Mouse (Mus musculus) lung, postnatal 0 days (tissue): ENCODE measurements around the gene St6galnac3. TPM values are rescaled to one million over a fixed set of nuclear protein-coding genes. Genes with fewer than 3 reads are reported as not detected.

ENCODE experiments used
- ATAC-seq: fragments of 200-750 bp; cut with Nextera tagmentation; 2 replicates; pipeline ENCODE4 v1.8.0; 2017; ENCODE audit warnings: moderate library complexity
- DNase-seq: peaks from one replicate; pipeline ENCODE4 v3.0.0-alpha.2; 2016; ENCODE audit warnings: low spot score
- H3K27ac ChIP-seq: fragments of 300-500 bp; sonication (generic); 2 replicates; pipeline ENCODE4 v1.5.1; 2014; ENCODE audit warnings: antibody characterized with exemption, mild to moderate bottlenecking, low read length, mixed read lengths
- H3K27me3 ChIP-seq: fragments of 300-500 bp; sonication (generic); replicated peaks from 2 replicates; pipeline ENCODE4 v1.6.1; 2014; ENCODE audit warnings: low read length, mixed read lengths; ENCODE audit not compliant: insufficient read depth
- H3K36me3 ChIP-seq: fragments of 300-500 bp; sonication (generic); 2 replicates; pipeline ENCODE4 v1.6.1; 2014; ENCODE audit warnings: low read length, mixed read lengths; ENCODE audit not compliant: insufficient read depth
- H3K4me1 ChIP-seq: fragments of 300-500 bp; sonication (generic); 2 replicates; pipeline ENCODE4 v1.6.1; 2014; ENCODE audit warnings: antibody characterized with exemption, low read depth, low read length, mixed read lengths; ENCODE audit not compliant: insufficient read depth
- H3K4me2 ChIP-seq: fragments of 300-500 bp; sonication (generic); replicated peaks from 2 replicates; pipeline ENCODE4 v1.6.1; 2014; ENCODE audit warnings: low read depth, mild to moderate bottlenecking, low read length, moderate library complexity, mixed read lengths
- H3K4me3 ChIP-seq: fragments of 300-500 bp; sonication (generic); 2 replicates; pipeline ENCODE4 v1.5.1; 2014; ENCODE audit warnings: low read depth, low read length
- H3K9ac ChIP-seq: fragments of 300-500 bp; sonication (generic); replicated peaks from 2 replicates; pipeline ENCODE4 v1.6.1; 2014; ENCODE audit warnings: low read depth, mild to moderate bottlenecking
- H3K9me3 ChIP-seq: fragments of 300-500 bp; sonication (generic); 2 replicates; pipeline ENCODE4 v1.6.1; 2016; ENCODE audit warnings: low read length, mixed read lengths
- CTCF ChIP-seq: IDR thresholded peaks from 2 replicates; pipeline ENCODE4 v1.5.1; 2016; ENCODE audit warnings: antibody characterized with exemption, mild to moderate bottlenecking
- EP300 ChIP-seq: IDR thresholded peaks from 2 replicates; pipeline ENCODE4 v1.6.1; 2016; ENCODE audit warnings: antibody characterized with exemption, mild to moderate bottlenecking, control low read depth
- WGBS: fragments of 180-500 bp; shearing (Covaris S2); extraction: QIAGEN DNeasy Blood & Tissue Kit; methylation state at CpG from one replicate; pipeline ENCODE4 v1.1.7; 2014; 5-methylcytosine and 5-hydroxymethylcytosine counted together
- polyA plus RNA-seq: library from polyadenylated mRNA; unstranded; fragments of >200 nt; fragmentation: Nextera tagmentation; extraction: Ambion mirVana; gene quantifications from 2 replicates; pipeline ENCODE4 v1.2.1, GENCODE M21; 2015

Gene St6galnac3
- polyA plus RNA-seq, 1 experiment from 2014 or later, result 12.9 TPM

GRCm38 (mm10) chr3:153452299-153452996 is 272.5 kb downstream of the St6galnac3 start:
- no peaks in the 10 kb centered on the region for H3K4me1 ChIP-seq
- WGBS, result 87% methylated on average over 3 of the region's 3 CpGs
- H3K4me3 ChIP-seq, result no peak overlapping the region
- no peak for TF ChIP-seq EP300
- no peak for TF ChIP-seq CTCF
- no peak overlapping the region for H3K27ac ChIP-seq
- no peaks in the 10 kb centered on the region for H3K27me3 ChIP-seq
- no peak overlapping the region for H3K9ac ChIP-seq
- no peak for ATAC-seq
- DNase-seq, result no peak
- H3K4me2 ChIP-seq, result no peak overlapping the region
- H3K9me3 ChIP-seq, result no peaks in the 10 kb centered on the region
- no peaks in the 10 kb centered on the region for H3K36me3 ChIP-seq

GRCm38 (mm10) chr3:153441329-153441728 is 283.6 kb downstream of the St6galnac3 start:
- H3K27me3 ChIP-seq, result no peaks in the 10 kb centered on the region
- no peak overlapping the region for H3K4me3 ChIP-seq
- H3K9ac ChIP-seq, result no peak overlapping the region
- no peaks in the 10 kb centered on the region for H3K36me3 ChIP-seq
- no peaks in the 10 kb centered on the region for H3K4me1 ChIP-seq
- H3K4me2 ChIP-seq, result no peak overlapping the region
- DNase-seq (no peak), ATAC-seq (no peak)
- WGBS, result 84% methylated on average over 9 of the region's 9 CpGs
- H3K9me3 ChIP-seq, result no peaks in the 10 kb centered on the region
- H3K27ac ChIP-seq, result no peak overlapping the region
- TF ChIP-seq EP300 (no peak), CTCF (no peak)

- ATAC-seq (no peak), DNase-seq (no peak)
- Histone ChIP-seq H3K4me3 (no peak overlapping the region), H3K27me3 (no peaks in the 10 kb centered on the region), H3K9ac (no peak overlapping the region), H3K36me3 (no peaks in the 10 kb centered on the region), H3K4me1 (no peaks in the 10 kb centered on the region), H3K9me3 (no peaks in the 10 kb centered on the region), H3K4me2 (no peak overlapping the region), H3K27ac (no peak overlapping the region)
- WGBS, result 79% methylated on average over 17 of the region's 17 CpGs
- TF ChIP-seq CTCF (no peak), EP300 (no peak)
These were observed 288.6 kb downstream of the St6galnac3 start for GRCm38 (mm10) chr3:153436076-153437021.

DNA sequence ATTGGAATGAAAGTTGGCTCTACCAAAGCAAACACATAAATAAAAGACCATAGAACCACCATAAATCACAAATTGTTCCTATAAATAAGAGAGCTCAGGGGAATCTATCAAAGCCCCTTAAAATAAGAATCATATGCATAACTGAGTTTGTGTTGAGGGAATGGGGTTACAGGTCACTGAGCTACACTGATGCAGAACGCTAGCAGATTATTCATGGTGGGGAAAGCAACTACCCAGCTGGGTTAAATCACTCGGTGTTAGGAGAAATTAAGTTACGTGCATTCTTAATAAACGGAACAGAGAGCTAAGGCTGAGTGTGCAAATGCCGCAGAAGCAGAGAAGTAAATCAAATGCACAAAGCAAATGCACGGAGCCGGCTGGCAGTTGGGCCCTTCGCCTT is 292.0 kb downstream of the St6galnac3 start:
- H3K4me2 ChIP-seq, result no peak overlapping the region
- no peak overlapping the region for H3K9ac ChIP-seq
- H3K27me3 ChIP-seq, result no peaks in the 10 kb centered on the region
- ATAC-seq, result no peak
- H3K36me3 ChIP-seq, result no peaks in the 10 kb centered on the region
- no peaks in the 10 kb centered on the region for H3K9me3 ChIP-seq
- TF ChIP-seq EP300 (no peak), CTCF (no peak)
- no peaks in the 10 kb centered on the region for H3K4me1 ChIP-seq
- DNase-seq, result no peak
- H3K27ac ChIP-seq, result no peak overlapping the region
- no peak overlapping the region for H3K4me3 ChIP-seq
- WGBS, result 79% methylated on average over 8 of the region's 8 CpGs

GRCm38 (mm10) chr3:153432053-153432816 is 292.7 kb downstream of the St6galnac3 start:
- TF ChIP-seq CTCF (no peak), EP300 (no peak)
- no peak overlapping the region for H3K4me3 ChIP-seq
- H3K27ac ChIP-seq, result no peak overlapping the region
- no peaks in the 10 kb centered on the region for H3K4me1 ChIP-seq
- H3K36me3 ChIP-seq, result no peaks in the 10 kb centered on the region
- ATAC-seq (no peak), DNase-seq (no peak)
- 84% methylated on average over 6 of the region's 6 CpGs for WGBS
- H3K9me3 ChIP-seq, result no peaks in the 10 kb centered on the region
- no peaks in the 10 kb centered on the region for H3K27me3 ChIP-seq
- no peak overlapping the region for H3K4me2 ChIP-seq
- no peak overlapping the region for H3K9ac ChIP-seq

- no peak overlapping the region for H3K9ac ChIP-seq
- no peaks in the 10 kb centered on the region for H3K4me1 ChIP-seq
- H3K9me3 ChIP-seq, result no peaks in the 10 kb centered on the region
- H3K4me2 ChIP-seq, result no peak overlapping the region
- ATAC-seq (no peak), DNase-seq (no peak)
- no peak for TF ChIP-seq CTCF
- no peak for TF ChIP-seq EP300
- H3K36me3 ChIP-seq, result no peaks in the 10 kb centered on the region
- WGBS, result 56% methylated on average over 8 of the region's 8 CpGs
- no peak overlapping the region for H3K4me3 ChIP-seq
- no peaks in the 10 kb centered on the region for H3K27me3 ChIP-seq
- H3K27ac ChIP-seq, result no peak overlapping the region
These were observed 295.1 kb downstream of the St6galnac3 start for GRCm38 (mm10) chr3:153429840-153430239.
